30 mouse cellular contexts compared by ENCODE assay signal in the genomic region with DNA sequence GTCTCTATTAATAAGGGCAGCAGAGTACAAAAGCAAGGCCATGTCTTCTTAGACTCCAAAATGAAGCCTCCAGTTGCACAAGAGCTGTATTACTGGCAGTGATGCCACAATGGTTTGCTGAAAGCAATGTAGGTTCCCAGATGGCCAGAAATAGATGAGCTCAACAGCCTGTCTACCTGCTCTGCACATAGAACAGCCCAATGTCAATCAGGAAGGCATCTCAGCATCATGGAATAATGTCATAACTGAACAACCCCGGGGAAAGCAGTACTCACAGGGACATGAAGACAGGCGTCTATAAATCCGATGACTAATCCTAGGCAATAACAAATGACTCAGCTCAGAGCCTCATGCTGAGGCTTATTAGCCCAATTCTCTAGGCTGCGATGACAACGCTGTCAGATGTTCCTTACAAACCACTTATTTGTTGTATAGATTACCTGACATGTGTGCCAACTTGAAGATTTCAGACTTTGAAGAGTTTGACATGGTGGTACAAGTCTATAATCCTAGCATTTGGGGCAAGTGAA. TPM values are rescaled to one million over a fixed set of nuclear protein-coding genes. Genes with fewer than 3 reads are reported as not detected.
A peak's percentile ranks its signal among the peaks of the same experiment; 100 is the strongest.
DNase-seq lines count a peak whose midpoint lies in the region; ATAC-seq and TF ChIP-seq lines count a peak whose summit lies in the region.
"Had no signal": no experiment of that assay in that cellular context is flagged by ENCODE, and none has a peak within 500 bp of the region (broad histone marks: within the 10 kb centered on the region; RNA-seq: fewer than 3 reads in every experiment).

No protein-coding gene starts in this region.

- no peaks in the 10 kb centered on the region for H3K9me3 ChIP-seq in forebrain, postnatal 0 days (ENCODE audit: low read length)
- H3K9me3 ChIP-seq: embryonic facial prominence, embryonic 12.5 days; hindbrain, embryonic 12.5 days; intestine, embryonic 15.5 days; lung, embryonic 15.5 days; midbrain, embryonic 12.5 days; neural tube, embryonic 13.5 days; stomach, embryonic 15.5 days had no signal

- no peak overlapping the region for H3K9ac ChIP-seq in forebrain, postnatal 0 days
- H3K9ac ChIP-seq: embryonic facial prominence, embryonic 12.5 days; hindbrain, embryonic 12.5 days; intestine, embryonic 15.5 days; lung, embryonic 15.5 days; midbrain, embryonic 12.5 days; neural tube, embryonic 13.5 days; stomach, embryonic 15.5 days had no signal

- in situ Hi-C loops in Patski (cut with MboI; ENCODE audit: low pct_unique_long_range_greater_than_20kb): no loop called here

- peak; percentile 60 for ATAC-seq in Patski
- ATAC-seq in forebrain, postnatal 0 days: no peak
- ATAC-seq: hindbrain, postnatal 0 days; intestine, embryonic 15.5 days had no signal

- no peaks in the 10 kb centered on the region for H3K4me1 ChIP-seq in forebrain, postnatal 0 days (ENCODE audit: insufficient read depth)
- H3K4me1 ChIP-seq: intestine, embryonic 15.5 days; lung, embryonic 15.5 days; stomach, embryonic 15.5 days had no signal

- no peaks in the 10 kb centered on the region for H3K36me3 ChIP-seq in forebrain, postnatal 0 days (ENCODE audit: insufficient read depth)
- H3K36me3 ChIP-seq: embryonic facial prominence, embryonic 12.5 days; hindbrain, embryonic 12.5 days; intestine, embryonic 15.5 days; lung, embryonic 15.5 days; midbrain, embryonic 12.5 days; neural tube, embryonic 13.5 days; stomach, embryonic 15.5 days had no signal

- no peak for TF ChIP-seq CTCF in Patski (IDR thresholded peaks at IDR 0.05)
- no peak for TF ChIP-seq CTCF in forebrain, postnatal 0 days (IDR thresholded peaks at IDR 0.05; ENCODE audit: low read depth)

- H3K27me3 ChIP-seq in Patski: no peaks in the 10 kb centered on the region
- no peaks in the 10 kb centered on the region for H3K27me3 ChIP-seq in forebrain, postnatal 0 days (ENCODE audit: insufficient read depth, low read length)
- H3K27me3 ChIP-seq: CH12.LX had no signal

- DNase-seq in adrenal gland, adult 8-10 months: peak; percentile 11
- no peak for DNase-seq in adrenal gland, postnatal 36 days
- DNase-seq in 3T3-L1 (ENCODE audit: low read depth, low spot score) (peak; percentile 70), Patski (ENCODE audit: low read depth, low spot score) (peak; percentile 20)
- DNase-seq in retina, postnatal 1 day: peak; percentile 19
- DNase-seq in forebrain, postnatal 0 days: no peak
- DNase-seq in gastrocnemius, postnatal 25 days: no peak
- DNase-seq: B cell, adult 2 months; cerebellum, adult 11-12 months; cerebellum, adult 9-11 months; embryo, embryonic 11 days; gastrocnemius, postnatal 36 days; heart, adult 18-20 months; heart, postnatal 36 days; kidney, adult 9 months; kidney, postnatal 14 days; liver; right cerebral cortex, postnatal 25 days; thymus, postnatal 14 days had no signal

- POLR2A ChIA-PET in Patski (lab: Charles Lee): interaction anchor here (0.7 kb wide), 1 partner anchor 16 kb away, joined by 3 read pairs; no protein-coding TSS in a partner anchor

- H3K4me3 ChIP-seq in forebrain, postnatal 0 days (ENCODE audit: low read depth, low read length): no peak overlapping the region
- H3K4me3 ChIP-seq: embryonic facial prominence, embryonic 12.5 days; hindbrain, embryonic 12.5 days; intestine, embryonic 15.5 days; lung, embryonic 15.5 days; midbrain, embryonic 12.5 days; neural tube, embryonic 13.5 days; stomach, embryonic 15.5 days had no signal

- no peak overlapping the region for H3K27ac ChIP-seq in forebrain, postnatal 0 days (ENCODE audit: low read depth, low read length)
- H3K27ac ChIP-seq: embryonic facial prominence, embryonic 12.5 days; hindbrain, embryonic 12.5 days; hindbrain, postnatal 0 days; intestine, embryonic 15.5 days; lung, embryonic 15.5 days; midbrain, embryonic 12.5 days; neural tube, embryonic 13.5 days; stomach, embryonic 15.5 days had no signal

- CTCF ChIA-PET in Patski (lab: Charles Lee): interaction anchor here (1.3 to 2.0 kb wide), 2 partner anchors 12 to 109 kb away, joined by 3 to 7 read pairs; no protein-coding TSS in a partner anchor

- no peak overlapping the region for H3K4me2 ChIP-seq in forebrain, postnatal 0 days (ENCODE audit: low read depth)
- H3K4me2 ChIP-seq: embryonic facial prominence, embryonic 12.5 days; heart, embryonic 11.5 days; hindbrain, embryonic 12.5 days; intestine, embryonic 15.5 days; lung, embryonic 15.5 days; midbrain, embryonic 12.5 days; neural tube, embryonic 13.5 days; stomach, embryonic 15.5 days had no signal

- WGBS in forebrain, postnatal 0 days: 84% methylated on average over 5 of the region's 5 CpGs

RNA-seq across cellular contexts. Expression of a gene that starts 19.0 kb away (rescaled TPM):
- total RNA-seq in adrenal gland, adult 8-10 months (2022): 1 to 10 TPM; 1.8 to 7.8 (median 5.6) TPM
- total RNA-seq in adrenal gland, postnatal 36 days (2021): 1 to 10 TPM; 6.1 to 6.9 TPM
- 1.6 TPM for polyA plus RNA-seq in Patski (2021)
- 20.8 and 26.0 TPM in 2 replicates for total RNA-seq in forebrain, postnatal 0 days (2014; rRNA removed)
- polyA plus RNA-seq in forebrain, postnatal 0 days (2015; fragmentation: Nextera tagmentation; extraction: Ambion mirVana): 3.5 and 6.3 TPM in 2 replicates
- 1 to 10 TPM; 4.8 to 5.0 TPM for total RNA-seq in gastrocnemius, postnatal 25 days (2021)
- total RNA-seq: CH12.LX had no signal

RNA-seq across cellular contexts. Expression of a gene that starts 59.0 kb away (rescaled TPM):
- 1 to 10 TPM; 3.0 to 9.3 (median 6.2) TPM for total RNA-seq in adrenal gland, adult 8-10 months (2022)
- total RNA-seq in adrenal gland, postnatal 36 days (2021): 1 to 10 TPM; 5.8 to 6.1 TPM
- polyA plus RNA-seq in Patski (2021): 6.0 TPM
- total RNA-seq in forebrain, postnatal 0 days (2014; rRNA removed): 1.5 and 2.2 TPM in 2 replicates
- 1.8 and 2.5 TPM in 2 replicates for polyA plus RNA-seq in forebrain, postnatal 0 days (2015; fragmentation: Nextera tagmentation; extraction: Ambion mirVana)
- total RNA-seq in gastrocnemius, postnatal 25 days (2021): 10 to 100 TPM in 1 of 2 experiments, 1 to 10 TPM in 1; 3.4 to 10.3 TPM
- total RNA-seq: megakaryocyte, adult 5-6 weeks had no signal

Comparison
In these comparisons a context has a peak if more than half of its experiments do, and no peak if none do; other contexts are left out.
1. DNase-seq: peak in adrenal gland, adult 8-10 months (single experiment), 3T3-L1 (single experiment), Patski (single experiment) and retina, postnatal 1 day (single experiment); none in adrenal gland, postnatal 36 days (0 of 2), forebrain, postnatal 0 days (single experiment) and gastrocnemius, postnatal 25 days (single experiment).